Mouse (Mus musculus): Measurements from ENCODE around the gene Slc12a3. TPM values are rescaled to one million over a fixed set of nuclear protein-coding genes. Genes with fewer than 3 reads are reported as not detected.
A peak's percentile ranks its signal among the peaks of the same experiment; 100 is the strongest.

Slc12a3 gene
- polyA plus RNA-seq, 1 experiment from 2014 or later: 0.21 TPM

DNA sequence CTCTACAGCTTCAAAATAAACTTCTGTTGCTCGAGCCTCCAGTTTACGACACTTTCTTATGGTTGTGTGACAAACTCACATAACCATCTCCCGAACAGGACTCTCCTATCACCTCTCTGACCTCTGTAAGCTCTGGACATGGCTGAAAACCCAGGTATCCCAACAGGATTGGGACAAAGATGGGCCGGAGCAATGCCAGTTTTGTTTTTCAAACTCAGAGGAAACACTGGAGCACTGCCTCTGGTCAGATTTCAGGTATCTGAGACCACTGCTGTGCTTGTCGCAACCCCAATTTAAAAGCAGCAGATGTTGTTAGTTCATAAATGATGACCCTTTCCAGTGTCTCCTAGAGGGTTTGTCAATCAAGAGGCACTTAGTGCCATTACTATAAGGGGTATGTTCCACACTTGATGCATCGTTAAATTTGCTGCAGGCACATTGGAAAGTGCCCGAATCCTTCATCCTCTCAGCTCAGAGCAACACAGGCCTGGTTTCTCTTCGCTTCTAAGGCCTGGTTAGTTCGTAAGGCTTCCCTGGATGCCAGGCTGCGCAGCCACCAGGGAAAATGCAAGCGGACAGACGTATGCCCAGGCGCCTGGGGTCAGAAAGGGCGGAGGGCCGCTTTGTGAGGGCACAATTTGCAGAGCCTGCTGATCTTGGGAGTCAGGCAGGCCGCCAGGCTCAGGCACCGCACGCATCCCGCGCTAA lies 56.7 kb downstream of the Slc12a3 start:
- peaks cover 12% of the 10 kb centered on the region for H3K36me3 ChIP-seq (ENCODE audit: control insufficient read depth, insufficient read depth, low read length)
- H3K4me3 ChIP-seq (ENCODE audit: low read length): peak overlapping the region; percentile 60
- no peaks in the 10 kb centered on the region for H3K27me3 ChIP-seq (replicated peaks; ENCODE audit: control insufficient read depth, insufficient read depth, low read length)
- 29% methylated on average over 16 of the region's 20 CpGs for WGBS
- H3K9ac ChIP-seq (ENCODE audit: low read depth, low read length): peak overlapping the region; percentile 93
- H3K27ac ChIP-seq (ENCODE audit: low read depth, low read length): peak overlapping the region; percentile 93
- H3K4me2 ChIP-seq (ENCODE audit: low read length): peak overlapping the region; percentile 78
- no peak; the same call in 1 of the 2 replicates for ATAC-seq
- peaks cover 12% of the 10 kb centered on the region for H3K4me1 ChIP-seq (ENCODE audit: control insufficient read depth, insufficient read depth, low read depth, low read length)
- no peaks in the 10 kb centered on the region for H3K9me3 ChIP-seq (ENCODE audit: control insufficient read depth, low read length)

- peaks cover 12% of the 10 kb centered on the region for H3K4me1 ChIP-seq (ENCODE audit: control insufficient read depth, insufficient read depth, low read depth, low read length)
Observed at GRCm38 (mm10) chr8:94386214-94387026, 57.4 kb downstream of the Slc12a3 start, which contains the start of gene Herpud1. TSS of gene Herpud1 (plus strand) at chr8:94386438.

DNA sequence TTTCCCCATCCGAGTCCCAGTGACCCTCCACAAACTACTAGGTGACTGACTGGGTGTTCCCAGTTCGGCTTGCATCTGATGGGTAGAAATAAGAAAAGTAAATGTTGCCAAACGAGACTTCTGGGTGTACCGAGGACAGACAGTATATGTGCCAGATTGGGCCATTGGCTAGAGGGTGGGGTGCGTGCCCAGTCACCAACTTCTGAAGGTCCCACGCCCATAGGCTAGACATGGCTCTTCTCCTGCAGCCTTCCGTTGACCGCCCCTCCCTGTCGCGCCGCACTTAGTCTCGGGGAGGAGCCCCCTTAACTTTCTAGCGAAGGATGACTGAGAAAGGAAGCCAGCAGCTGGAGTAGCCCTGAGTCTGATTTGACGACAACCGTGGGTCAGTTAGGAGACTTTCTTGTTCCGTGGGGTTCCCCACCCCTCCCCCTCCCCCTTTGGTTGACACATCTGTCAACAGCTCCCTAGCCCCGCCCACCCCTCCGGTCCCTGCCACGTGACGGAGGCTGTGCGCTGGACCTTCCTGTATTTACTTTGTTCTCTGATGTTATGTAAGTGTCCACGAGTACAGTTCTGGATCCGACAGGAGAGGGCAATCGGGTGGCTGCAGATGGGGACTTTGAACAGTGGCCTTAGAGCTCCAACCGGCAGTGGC lies 58.2 kb downstream of the Slc12a3 start:
- under 1% methylated on average over 24 of the region's 25 CpGs for WGBS
- no peaks in the 10 kb centered on the region for H3K9me3 ChIP-seq (ENCODE audit: control insufficient read depth, low read length)
- peaks cover 27% of the 10 kb centered on the region for H3K36me3 ChIP-seq (ENCODE audit: control insufficient read depth, insufficient read depth, low read length)
- H3K4me3 ChIP-seq (ENCODE audit: low read length): peak overlapping the region; percentile 60
- H3K4me1 ChIP-seq (ENCODE audit: control insufficient read depth, insufficient read depth, low read depth, low read length): peaks cover 12% of the 10 kb centered on the region
- H3K27ac ChIP-seq (ENCODE audit: low read depth, low read length): peak overlapping the region; percentile 93
- peak overlapping the region; percentile 83 for H3K4me2 ChIP-seq (ENCODE audit: low read length)
- H3K9ac ChIP-seq (ENCODE audit: low read depth, low read length): peak overlapping the region; percentile 87
- ATAC-seq: peak; percentile 29; the same call in 1 of the 2 replicates
- no peaks in the 10 kb centered on the region for H3K27me3 ChIP-seq (replicated peaks; ENCODE audit: control insufficient read depth, insufficient read depth, low read length)

More at GRCm38 (mm10) chr8:94386214-94387026, 57.4 kb downstream of the Slc12a3 start, which contains the start of gene Herpud1:
- peak within 1 kb of the TSS; percentile 60 for H3K4me3 ChIP-seq (ENCODE audit: low read length)
- H3K9me3 ChIP-seq (ENCODE audit: control insufficient read depth, low read length): no peaks in the 10 kb centered on the region
- H3K9ac ChIP-seq (ENCODE audit: low read depth, low read length): peak within 1 kb of the TSS; percentile 93
- peak within 1 kb of the TSS; percentile 93 for H3K27ac ChIP-seq (ENCODE audit: low read depth, low read length)
- peak within 1 kb of the TSS; percentile 83 for H3K4me2 ChIP-seq (ENCODE audit: low read length)
- no peaks in the 10 kb centered on the region for H3K27me3 ChIP-seq (replicated peaks; ENCODE audit: control insufficient read depth, insufficient read depth, low read length)
- peak; percentile 99 for ATAC-seq
- H3K36me3 ChIP-seq (ENCODE audit: control insufficient read depth, insufficient read depth, low read length): peaks cover 19% of the 10 kb centered on the region
- 0% methylated on average over 51 of the region's 65 CpGs for WGBS

DNA sequence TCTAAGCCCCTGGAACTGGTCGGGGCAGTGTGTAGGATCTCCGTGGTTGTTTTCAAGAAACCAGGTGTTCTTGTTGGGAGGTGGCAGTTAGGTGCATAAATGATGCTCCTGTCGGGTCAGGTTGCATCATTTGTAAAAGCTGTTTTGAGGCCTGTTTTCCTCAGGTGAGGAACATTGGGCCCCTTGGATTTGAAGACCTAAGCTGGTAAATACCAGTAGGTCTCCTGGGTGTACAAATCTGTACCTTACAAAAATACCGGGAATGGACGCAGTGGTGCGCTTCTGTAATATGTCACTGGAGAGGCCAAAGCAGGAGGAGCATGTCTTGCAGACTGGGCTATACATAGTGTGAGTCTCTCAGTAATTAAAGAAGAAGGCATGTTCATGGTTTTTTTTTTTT lies 58.8 kb downstream of the Slc12a3 start:
- Histone ChIP-seq H3K27me3 (replicated peaks; ENCODE audit: control insufficient read depth, insufficient read depth, low read length) (no peaks in the 10 kb centered on the region), H3K27ac (ENCODE audit: low read depth, low read length) (no peak overlapping the region), H3K4me2 (ENCODE audit: low read length) (peak overlapping the region; percentile 83), H3K9me3 (ENCODE audit: control insufficient read depth, low read length) (no peaks in the 10 kb centered on the region), H3K36me3 (ENCODE audit: control insufficient read depth, insufficient read depth, low read length) (peaks cover 33% of the 10 kb centered on the region), H3K4me3 (ENCODE audit: low read length) (peak overlapping the region; percentile 60), H3K4me1 (ENCODE audit: control insufficient read depth, insufficient read depth, low read depth, low read length) (peaks cover 12% of the 10 kb centered on the region), H3K9ac (ENCODE audit: low read depth, low read length) (peak overlapping the region; percentile 87)
- no peak for ATAC-seq
- WGBS: 29% methylated on average over 6 of the region's 6 CpGs

- ATAC-seq: no peak
- peaks cover 12% of the 10 kb centered on the region for H3K4me1 ChIP-seq (ENCODE audit: control insufficient read depth, insufficient read depth, low read depth, low read length)
Observed at GRCm38 (mm10) chr8:94389531-94389930, 60.5 kb downstream of the Slc12a3 start.

GRCm38 (mm10) chr8:94390429-94390828 lies 61.4 kb downstream of the Slc12a3 start:
- no peaks in the 10 kb centered on the region for H3K9me3 ChIP-seq (ENCODE audit: control insufficient read depth, low read length)
- H3K4me3 ChIP-seq (ENCODE audit: low read length): no peak overlapping the region
- peaks cover 10% of the 10 kb centered on the region for H3K4me1 ChIP-seq (ENCODE audit: control insufficient read depth, insufficient read depth, low read depth, low read length)
- H3K4me2 ChIP-seq (ENCODE audit: low read length): no peak overlapping the region
- no peaks in the 10 kb centered on the region for H3K27me3 ChIP-seq (replicated peaks; ENCODE audit: control insufficient read depth, insufficient read depth, low read length)
- no peak overlapping the region for H3K27ac ChIP-seq (ENCODE audit: low read depth, low read length)
- 96% methylated on average over 6 of the region's 6 CpGs for WGBS
- peaks cover 52% of the 10 kb centered on the region for H3K36me3 ChIP-seq (ENCODE audit: control insufficient read depth, insufficient read depth, low read length)
- no peak overlapping the region for H3K9ac ChIP-seq (ENCODE audit: low read depth, low read length)
- no peak for ATAC-seq

More at GRCm38 (mm10) chr8:94389531-94389930, 60.5 kb downstream of the Slc12a3 start:
- H3K36me3 ChIP-seq (ENCODE audit: control insufficient read depth, insufficient read depth, low read length): peaks cover 43% of the 10 kb centered on the region
- no peaks in the 10 kb centered on the region for H3K9me3 ChIP-seq (ENCODE audit: control insufficient read depth, low read length)
- H3K27me3 ChIP-seq (replicated peaks; ENCODE audit: control insufficient read depth, insufficient read depth, low read length): no peaks in the 10 kb centered on the region
- no peak overlapping the region for H3K4me3 ChIP-seq (ENCODE audit: low read length)
- no peak overlapping the region for H3K4me2 ChIP-seq (ENCODE audit: low read length)
- no peak overlapping the region for H3K9ac ChIP-seq (ENCODE audit: low read depth, low read length)
- 93% methylated on average over 6 of the region's 6 CpGs for WGBS
- no peak overlapping the region for H3K27ac ChIP-seq (ENCODE audit: low read depth, low read length)

- Histone ChIP-seq H3K36me3 (ENCODE audit: control insufficient read depth, insufficient read depth, low read length) (peaks cover 56% of the 10 kb centered on the region), H3K4me3 (ENCODE audit: low read length) (no peak overlapping the region), H3K9ac (ENCODE audit: low read depth, low read length) (no peak overlapping the region), H3K4me2 (ENCODE audit: low read length) (no peak overlapping the region), H3K4me1 (ENCODE audit: control insufficient read depth, insufficient read depth, low read depth, low read length) (peaks cover 9% of the 10 kb centered on the region), H3K27ac (ENCODE audit: low read depth, low read length) (no peak overlapping the region), H3K27me3 (replicated peaks; ENCODE audit: control insufficient read depth, insufficient read depth, low read length) (no peaks in the 10 kb centered on the region), H3K9me3 (ENCODE audit: control insufficient read depth, low read length) (no peaks in the 10 kb centered on the region)
- no peak for ATAC-seq
- 94% methylated on average over 8 of the region's 8 CpGs for WGBS
Observed at GRCm38 (mm10) chr8:94390910-94391309, 61.9 kb downstream of the Slc12a3 start.

GRCm38 (mm10) chr8:94392147-94392546 lies 63.1 kb downstream of the Slc12a3 start:
- Histone ChIP-seq H3K27ac (ENCODE audit: low read depth, low read length) (no peak overlapping the region), H3K36me3 (ENCODE audit: control insufficient read depth, insufficient read depth, low read length) (peaks cover 58% of the 10 kb centered on the region), H3K9me3 (ENCODE audit: control insufficient read depth, low read length) (no peaks in the 10 kb centered on the region), H3K9ac (ENCODE audit: low read depth, low read length) (no peak overlapping the region), H3K4me3 (ENCODE audit: low read length) (no peak overlapping the region), H3K4me2 (ENCODE audit: low read length) (no peak overlapping the region), H3K27me3 (replicated peaks; ENCODE audit: control insufficient read depth, insufficient read depth, low read length) (no peaks in the 10 kb centered on the region), H3K4me1 (ENCODE audit: control insufficient read depth, insufficient read depth, low read depth, low read length) (peaks cover 9% of the 10 kb centered on the region)
- 81% methylated on average over 12 of the region's 12 CpGs for WGBS
- ATAC-seq: no peak

Data from hindbrain, embryonic 16.5 days (tissue).